Mouse (Mus musculus): ENCODE measurements around the gene Pacrg. TPM values are rescaled to one million over a fixed set of nuclear protein-coding genes. Genes with fewer than 3 reads are reported as not detected.

The Pacrg gene
- polyA plus RNA-seq, 1 experiment from 2014 or later, result 1.0 TPM

- Histone ChIP-seq H3K9me3 (replicated peaks) (no peaks in the 10 kb centered on the region), H3K4me2 (no peak overlapping the region), H3K9ac (no peak overlapping the region), H3K4me1 (replicated peaks) (no peaks in the 10 kb centered on the region), H3K4me3 (no peak overlapping the region), H3K36me3 (no peaks in the 10 kb centered on the region), H3K27ac (no peak overlapping the region), H3K27me3 (no peaks in the 10 kb centered on the region)
- ATAC-seq (replicated peaks; ENCODE audit: insufficient number of reproducible peaks, insufficient read depth, low FRiP score, low read depth), result no peak
Measured at GRCm38 (mm10) chr17:10737966-10738365, 102.1 kb downstream of the Pacrg start.

GRCm38 (mm10) chr17:10734733-10735132 lies 105.4 kb downstream of the Pacrg start:
- no peak for ATAC-seq (replicated peaks; ENCODE audit: insufficient number of reproducible peaks, insufficient read depth, low FRiP score, low read depth)
- Histone ChIP-seq H3K27me3 (no peaks in the 10 kb centered on the region), H3K27ac (no peak overlapping the region), H3K4me3 (no peak overlapping the region), H3K4me1 (replicated peaks) (no peaks in the 10 kb centered on the region), H3K9me3 (replicated peaks) (no peaks in the 10 kb centered on the region), H3K36me3 (no peaks in the 10 kb centered on the region), H3K9ac (no peak overlapping the region), H3K4me2 (no peak overlapping the region)
- WGBS, result 79% methylated on average over 6 of the region's 6 CpGs

DNA sequence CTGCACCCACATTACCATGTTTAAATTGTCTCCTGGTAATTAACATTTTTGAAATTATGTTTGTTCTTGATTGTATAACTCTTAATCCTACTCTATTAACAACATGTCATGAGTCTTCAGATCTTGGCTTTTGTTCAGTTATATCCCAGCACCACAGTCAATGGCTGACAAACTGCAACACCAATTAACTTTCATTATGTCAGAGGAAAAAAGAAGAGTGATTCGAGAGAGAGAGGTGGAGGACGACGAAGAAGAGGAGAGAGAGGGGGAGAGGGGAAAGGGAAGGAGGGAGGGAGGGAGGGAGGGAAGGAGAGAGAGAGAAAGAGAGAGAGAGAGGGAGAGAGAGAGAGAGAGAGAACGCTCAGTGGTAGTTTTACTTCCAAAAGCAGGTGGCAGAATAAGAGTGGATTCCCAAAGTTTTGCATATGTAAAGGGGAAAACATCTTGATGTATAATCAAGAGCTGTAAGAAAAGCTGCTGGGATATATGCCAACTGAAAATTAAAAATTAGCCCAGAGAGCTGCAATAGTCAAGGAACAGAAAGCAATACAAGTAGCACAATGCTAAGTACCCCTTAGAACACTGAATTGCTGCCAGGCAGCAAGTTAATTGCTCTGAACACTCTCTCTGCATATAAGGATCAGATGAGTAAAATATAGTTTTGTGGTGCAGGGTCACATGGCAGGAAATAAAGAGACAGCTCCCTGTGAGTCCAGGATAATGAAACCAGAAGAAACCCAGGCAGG lies 107.6 kb downstream of the Pacrg start:
- ATAC-seq (replicated peaks; ENCODE audit: insufficient number of reproducible peaks, insufficient read depth, low FRiP score, low read depth), result no peak
- no peaks in the 10 kb centered on the region for H3K4me1 ChIP-seq (replicated peaks)
- 56% methylated on average over 4 of the region's 4 CpGs for WGBS
- H3K27me3 ChIP-seq, result no peaks in the 10 kb centered on the region
- no peak overlapping the region for H3K9ac ChIP-seq
- no peaks in the 10 kb centered on the region for H3K9me3 ChIP-seq (replicated peaks)
- no peak overlapping the region for H3K27ac ChIP-seq
- no peak overlapping the region for H3K4me3 ChIP-seq
- H3K4me2 ChIP-seq, result no peak overlapping the region
- H3K36me3 ChIP-seq, result no peaks in the 10 kb centered on the region

DNA sequence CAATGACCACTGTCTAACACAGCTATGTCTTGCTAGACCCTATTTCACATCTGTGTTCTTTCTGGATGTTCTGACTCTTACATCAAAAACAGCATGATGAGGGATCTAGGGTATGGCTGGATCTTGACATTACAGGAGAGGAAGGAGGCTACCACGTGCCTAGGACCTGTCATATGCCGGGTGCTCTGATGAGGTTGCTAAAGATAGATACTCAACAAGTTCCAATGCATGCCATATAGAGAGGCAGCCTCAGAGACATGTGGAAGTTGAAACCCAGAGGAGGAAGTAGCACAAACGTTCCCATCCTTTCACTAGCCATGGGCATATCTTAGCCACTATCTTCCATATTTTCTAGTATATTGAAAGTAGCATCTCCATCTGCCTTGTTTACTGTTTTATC lies 115.3 kb downstream of the Pacrg start:
- WGBS, result 51% methylated on average over 3 of the region's 3 CpGs
- no peak for ATAC-seq (replicated peaks; ENCODE audit: insufficient number of reproducible peaks, insufficient read depth, low FRiP score, low read depth)
- H3K27me3 ChIP-seq, result no peaks in the 10 kb centered on the region
- H3K36me3 ChIP-seq, result no peaks in the 10 kb centered on the region
- H3K9ac ChIP-seq, result no peak overlapping the region
- no peaks in the 10 kb centered on the region for H3K9me3 ChIP-seq (replicated peaks)
- no peak overlapping the region for H3K4me3 ChIP-seq
- H3K27ac ChIP-seq, result no peak overlapping the region
- no peak overlapping the region for H3K4me2 ChIP-seq
- H3K4me1 ChIP-seq (replicated peaks), result no peaks in the 10 kb centered on the region

- 52% methylated on average over 1 of the region's 1 CpGs for WGBS
Measured at GRCm38 (mm10) chr17:10721562-10721961, 118.5 kb downstream of the Pacrg start.

DNA sequence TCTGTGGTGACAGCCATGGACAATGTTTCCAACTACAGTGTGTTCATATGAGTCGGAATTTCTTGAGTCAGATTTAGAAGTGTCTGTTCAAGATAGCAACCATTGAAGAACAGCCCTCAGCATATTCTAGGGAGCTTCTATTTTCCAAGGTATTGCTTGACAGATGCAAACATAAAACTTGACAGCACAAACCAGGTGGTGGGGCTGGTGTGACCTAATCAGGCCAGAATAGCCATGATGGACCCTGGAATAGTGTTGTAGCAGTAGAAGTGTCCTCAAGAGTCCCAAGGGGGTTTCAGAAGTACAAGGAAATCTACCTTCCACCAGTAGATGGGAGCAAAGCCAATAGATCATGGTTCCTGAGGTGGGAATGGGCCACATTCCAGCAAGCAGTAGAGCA lies 123.0 kb downstream of the Pacrg start:
- no peak overlapping the region for H3K9ac ChIP-seq
- peaks cover 9% of the 10 kb centered on the region; the same call in 1 of the 2 replicates for H3K4me1 ChIP-seq (replicated peaks)
- H3K4me2 ChIP-seq, result no peak overlapping the region
- no peaks in the 10 kb centered on the region for H3K36me3 ChIP-seq
- no peak overlapping the region for H3K27ac ChIP-seq
- H3K9me3 ChIP-seq (replicated peaks), result no peaks in the 10 kb centered on the region
- WGBS, result 79% methylated on average over 1 of the region's 1 CpGs
- H3K4me3 ChIP-seq, result no peak overlapping the region
- no peaks in the 10 kb centered on the region for H3K27me3 ChIP-seq
- ATAC-seq (replicated peaks; ENCODE audit: insufficient number of reproducible peaks, insufficient read depth, low FRiP score, low read depth), result no peak

More at GRCm38 (mm10) chr17:10721562-10721961, 118.5 kb downstream of the Pacrg start:
- H3K4me2 ChIP-seq, result no peak overlapping the region
- no peaks in the 10 kb centered on the region for H3K36me3 ChIP-seq
- H3K27ac ChIP-seq, result no peak overlapping the region
- no peak for ATAC-seq (replicated peaks; ENCODE audit: insufficient number of reproducible peaks, insufficient read depth, low FRiP score, low read depth)
- no peak overlapping the region for H3K9ac ChIP-seq
- peaks cover 9% of the 10 kb centered on the region; the same call in 1 of the 2 replicates for H3K4me1 ChIP-seq (replicated peaks)
- no peak overlapping the region for H3K4me3 ChIP-seq
- H3K9me3 ChIP-seq (replicated peaks), result no peaks in the 10 kb centered on the region
- H3K27me3 ChIP-seq, result no peaks in the 10 kb centered on the region

DNA sequence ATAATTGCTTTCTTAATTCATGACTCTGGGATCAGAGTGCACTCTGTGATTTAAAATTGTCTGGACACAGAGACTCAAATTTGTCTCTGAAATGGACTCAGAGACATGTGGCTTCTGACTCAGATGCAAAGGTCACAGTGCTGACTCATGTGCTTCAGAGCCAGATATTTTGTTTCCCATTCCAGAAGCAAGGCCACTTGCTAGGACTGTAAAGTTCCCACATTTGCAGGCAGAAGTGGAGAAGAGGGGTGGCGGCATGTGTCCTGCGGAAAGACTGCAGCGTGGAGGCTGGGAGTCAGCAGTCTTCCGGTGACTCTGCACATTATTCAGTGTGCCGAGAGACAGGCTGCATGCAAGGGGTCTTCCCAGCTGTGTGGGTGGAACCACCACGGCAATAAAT lies 137.3 kb downstream of the Pacrg start:
- no peaks in the 10 kb centered on the region for H3K27me3 ChIP-seq
- H3K36me3 ChIP-seq, result no peaks in the 10 kb centered on the region
- no peaks in the 10 kb centered on the region for H3K4me1 ChIP-seq (replicated peaks)
- no peak overlapping the region for H3K4me3 ChIP-seq
- H3K9ac ChIP-seq, result no peak overlapping the region
- H3K27ac ChIP-seq, result no peak overlapping the region
- no peak for ATAC-seq (replicated peaks; ENCODE audit: insufficient number of reproducible peaks, insufficient read depth, low FRiP score, low read depth)
- H3K4me2 ChIP-seq, result no peak overlapping the region
- no peaks in the 10 kb centered on the region for H3K9me3 ChIP-seq (replicated peaks)
- 56% methylated on average over 6 of the region's 6 CpGs for WGBS

- Histone ChIP-seq H3K4me3 (no peak overlapping the region), H3K4me2 (no peak overlapping the region), H3K27me3 (no peaks in the 10 kb centered on the region), H3K4me1 (replicated peaks) (no peaks in the 10 kb centered on the region), H3K36me3 (no peaks in the 10 kb centered on the region), H3K9me3 (replicated peaks) (no peaks in the 10 kb centered on the region), H3K9ac (no peak overlapping the region), H3K27ac (no peak overlapping the region)
- no peak for ATAC-seq (replicated peaks; ENCODE audit: insufficient number of reproducible peaks, insufficient read depth, low FRiP score, low read depth)
- 39% methylated on average over 8 of the region's 8 CpGs for WGBS
Measured at GRCm38 (mm10) chr17:10698041-10698440, 142.1 kb downstream of the Pacrg start.

DNA sequence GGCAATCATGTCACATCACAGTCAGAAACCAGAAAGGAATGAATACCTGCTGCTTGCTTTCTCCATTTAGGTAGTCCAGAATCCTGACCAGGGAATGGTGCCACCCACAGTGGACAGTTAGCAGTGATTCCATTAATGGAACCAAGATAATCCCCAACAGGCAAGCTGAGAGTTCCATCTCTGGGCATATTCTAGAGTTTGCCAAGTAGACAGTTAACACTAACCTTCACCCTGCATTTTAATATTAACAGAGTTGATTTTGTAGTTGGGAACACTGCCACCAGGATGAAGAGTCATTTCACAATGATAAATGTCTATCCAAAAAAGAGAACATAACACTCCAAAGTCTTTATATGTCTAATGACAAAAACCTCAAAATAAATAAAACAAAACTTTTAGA lies 144.7 kb downstream of the Pacrg start:
- no peak for ATAC-seq (replicated peaks; ENCODE audit: insufficient number of reproducible peaks, insufficient read depth, low FRiP score, low read depth)
- no peak overlapping the region for H3K4me2 ChIP-seq
- no peaks in the 10 kb centered on the region for H3K27me3 ChIP-seq
- no peaks in the 10 kb centered on the region for H3K4me1 ChIP-seq (replicated peaks)
- H3K9me3 ChIP-seq (replicated peaks), result no peaks in the 10 kb centered on the region
- no peak overlapping the region for H3K9ac ChIP-seq
- H3K4me3 ChIP-seq, result no peak overlapping the region
- H3K27ac ChIP-seq, result no peak overlapping the region
- H3K36me3 ChIP-seq, result no peaks in the 10 kb centered on the region

DNA sequence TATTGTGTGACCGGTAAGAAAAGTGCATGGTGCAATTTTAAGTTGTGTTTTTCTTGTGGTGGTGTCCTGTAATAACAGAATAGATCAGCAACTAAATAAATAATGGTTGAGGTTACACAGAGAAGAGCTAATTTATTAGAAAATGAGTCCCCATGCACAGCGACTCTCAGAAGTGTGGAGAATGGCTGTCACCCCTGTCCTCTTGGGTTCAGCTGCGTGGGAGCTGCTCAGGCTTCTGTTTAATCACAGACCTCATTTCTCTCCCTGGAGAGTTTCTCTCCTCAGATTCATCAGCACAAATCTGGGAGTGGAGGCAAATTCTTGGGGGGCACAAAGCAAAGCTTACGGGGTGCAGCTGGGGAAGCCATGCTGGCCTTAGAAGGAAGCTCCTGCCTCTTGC lies 163.0 kb downstream of the Pacrg start:
- WGBS, result 65% methylated on average over 4 of the region's 4 CpGs
- H3K9me3 ChIP-seq (replicated peaks), result no peaks in the 10 kb centered on the region
- no peak overlapping the region for H3K4me2 ChIP-seq
- ATAC-seq (replicated peaks; ENCODE audit: insufficient number of reproducible peaks, insufficient read depth, low FRiP score, low read depth), result no peak
- no peak overlapping the region for H3K27ac ChIP-seq
- H3K9ac ChIP-seq, result no peak overlapping the region
- H3K4me1 ChIP-seq (replicated peaks), result no peaks in the 10 kb centered on the region
- H3K4me3 ChIP-seq, result no peak overlapping the region
- no peaks in the 10 kb centered on the region for H3K36me3 ChIP-seq
- no peaks in the 10 kb centered on the region for H3K27me3 ChIP-seq

DNA sequence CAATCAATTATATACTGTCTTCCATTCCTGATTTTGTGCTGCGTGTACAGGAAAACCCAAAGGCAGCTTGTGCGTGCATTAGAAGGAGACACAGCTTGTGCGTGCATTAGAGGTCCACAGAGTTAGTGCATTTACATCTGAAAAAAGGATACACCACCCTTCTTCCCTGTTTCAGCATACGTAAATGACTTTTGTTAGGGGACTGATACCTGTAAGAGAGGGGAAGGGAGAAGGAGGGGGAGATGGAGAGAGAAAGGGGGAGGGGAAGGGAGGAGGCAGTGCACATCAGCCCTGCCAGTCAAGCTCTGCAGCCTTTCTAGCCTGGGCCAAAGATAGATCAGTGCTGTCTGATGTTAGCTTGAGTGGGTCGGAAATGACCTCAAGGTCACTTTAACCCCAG lies 164.6 kb downstream of the Pacrg start:
- 67% methylated on average over 5 of the region's 5 CpGs for WGBS
- Histone ChIP-seq H3K9me3 (replicated peaks) (no peaks in the 10 kb centered on the region), H3K4me1 (replicated peaks) (no peaks in the 10 kb centered on the region), H3K27me3 (no peaks in the 10 kb centered on the region), H3K27ac (no peak overlapping the region), H3K9ac (no peak overlapping the region), H3K4me2 (no peak overlapping the region), H3K36me3 (no peaks in the 10 kb centered on the region), H3K4me3 (no peak overlapping the region)
- ATAC-seq (replicated peaks; ENCODE audit: insufficient number of reproducible peaks, insufficient read depth, low FRiP score, low read depth), result no peak

DNA sequence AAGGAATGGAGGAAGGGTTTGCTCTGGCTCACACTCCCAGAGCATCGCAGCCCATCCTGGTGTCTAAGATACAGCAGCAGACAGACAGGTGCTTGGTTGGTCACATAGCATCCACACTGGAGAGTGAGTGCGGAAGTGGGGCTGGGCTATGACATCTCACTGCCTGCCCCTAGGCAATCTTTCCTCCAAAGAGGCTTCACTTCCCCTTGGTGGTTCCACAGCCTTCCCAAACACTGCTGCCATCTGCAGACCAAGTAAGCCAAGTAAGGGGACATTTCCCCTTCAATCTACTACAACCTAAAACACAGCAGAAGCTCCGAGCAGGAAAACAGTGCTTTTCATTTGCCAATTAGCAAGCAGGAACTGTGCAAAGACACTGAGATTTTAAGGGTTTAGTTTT lies 165.1 kb downstream of the Pacrg start:
- H3K9ac ChIP-seq, result no peak overlapping the region
- H3K27ac ChIP-seq, result no peak overlapping the region
- 63% methylated on average over 3 of the region's 3 CpGs for WGBS
- H3K4me1 ChIP-seq (replicated peaks), result no peaks in the 10 kb centered on the region
- no peaks in the 10 kb centered on the region for H3K27me3 ChIP-seq
- H3K4me3 ChIP-seq, result no peak overlapping the region
- H3K36me3 ChIP-seq, result no peaks in the 10 kb centered on the region
- H3K9me3 ChIP-seq (replicated peaks), result no peaks in the 10 kb centered on the region
- H3K4me2 ChIP-seq, result no peak overlapping the region
- no peak for ATAC-seq (replicated peaks; ENCODE audit: insufficient number of reproducible peaks, insufficient read depth, low FRiP score, low read depth)

Measured in heart, embryonic 15.5 days (tissue).